Mouse (Mus musculus) intestine, postnatal 0 days (tissue): ENCODE data around the gene Gsto2. TPM values are rescaled to one million over a fixed set of nuclear protein-coding genes. Genes with fewer than 3 reads are reported as not detected.
A peak's percentile ranks its signal among the peaks of the same experiment; 100 is the strongest.

ENCODE experiments used
- ATAC-seq: fragments of 200-750 bp; cut with Nextera tagmentation; 2 replicates; pipeline ENCODE4 v1.8.0; 2017; ENCODE audit warnings: mild to moderate bottlenecking, moderate TSS enrichment, moderate library complexity
- H3K27ac ChIP-seq: fragments of 300-500 bp; sonication (generic); 2 replicates; pipeline ENCODE4 v1.5.1; 2014; ENCODE audit warnings: mild to moderate bottlenecking, low read depth, low read length, moderate library complexity
- H3K27me3 ChIP-seq: fragments of 300-500 bp; sonication (generic); replicated peaks from 2 replicates; pipeline ENCODE4 v1.6.1; 2014; ENCODE audit warnings: low read length, mixed read lengths; ENCODE audit not compliant: control insufficient read depth, insufficient read depth
- H3K36me3 ChIP-seq: fragments of 300-500 bp; sonication (generic); 2 replicates; pipeline ENCODE4 v1.6.1; 2014; ENCODE audit warnings: mild to moderate bottlenecking, moderate library complexity; ENCODE audit not compliant: control insufficient read depth, insufficient read depth
- H3K4me1 ChIP-seq: fragments of 300-500 bp; sonication (generic); replicated peaks from 2 replicates; pipeline ENCODE4 v1.6.1; 2014; ENCODE audit warnings: antibody characterized with exemption, low read length, mixed read lengths; ENCODE audit not compliant: control insufficient read depth, insufficient read depth
- H3K4me2 ChIP-seq: fragments of 300-500 bp; sonication (generic); replicated peaks from 2 replicates; pipeline ENCODE4 v1.6.1; 2014; ENCODE audit warnings: low read depth, mild to moderate bottlenecking, moderate library complexity
- H3K4me3 ChIP-seq: fragments of 300-500 bp; sonication (generic); 2 replicates; pipeline ENCODE4 v1.5.1; 2014; ENCODE audit warnings: low read depth, low read length
- H3K9ac ChIP-seq: fragments of 300-500 bp; sonication (generic); 2 replicates; pipeline ENCODE4 v1.6.1; 2014; ENCODE audit warnings: mild to moderate bottlenecking, low read depth, low read length
- H3K9me3 ChIP-seq: fragments of 300-500 bp; sonication (generic); 2 replicates; pipeline ENCODE4 v1.6.1; 2016; ENCODE audit warnings: mixed run types; ENCODE audit not compliant: control insufficient read depth
- CTCF ChIP-seq: sonication (generic); IDR thresholded peaks from 2 replicates; pipeline ENCODE4 v1.5.1; 2016; ENCODE audit warnings: low read depth, mild to moderate bottlenecking, control low read depth, antibody characterized with exemption, moderate library complexity
- WGBS: fragments of 180-500 bp; shearing (Covaris S2); extraction: QIAGEN DNeasy Blood & Tissue Kit; methylation state at CpG from one replicate; pipeline ENCODE4 v1.1.7; 2014; 5-methylcytosine and 5-hydroxymethylcytosine counted together
- polyA plus RNA-seq: library from polyadenylated mRNA; unstranded; fragments of >200 nt; fragmentation: Nextera tagmentation; extraction: Ambion mirVana; gene quantifications from 2 replicates; pipeline ENCODE4 v1.2.1, GENCODE M21; 2015

Gsto2 gene
- polyA plus RNA-seq, 1 experiment from 2014 or later: 0.95 TPM

DNA sequence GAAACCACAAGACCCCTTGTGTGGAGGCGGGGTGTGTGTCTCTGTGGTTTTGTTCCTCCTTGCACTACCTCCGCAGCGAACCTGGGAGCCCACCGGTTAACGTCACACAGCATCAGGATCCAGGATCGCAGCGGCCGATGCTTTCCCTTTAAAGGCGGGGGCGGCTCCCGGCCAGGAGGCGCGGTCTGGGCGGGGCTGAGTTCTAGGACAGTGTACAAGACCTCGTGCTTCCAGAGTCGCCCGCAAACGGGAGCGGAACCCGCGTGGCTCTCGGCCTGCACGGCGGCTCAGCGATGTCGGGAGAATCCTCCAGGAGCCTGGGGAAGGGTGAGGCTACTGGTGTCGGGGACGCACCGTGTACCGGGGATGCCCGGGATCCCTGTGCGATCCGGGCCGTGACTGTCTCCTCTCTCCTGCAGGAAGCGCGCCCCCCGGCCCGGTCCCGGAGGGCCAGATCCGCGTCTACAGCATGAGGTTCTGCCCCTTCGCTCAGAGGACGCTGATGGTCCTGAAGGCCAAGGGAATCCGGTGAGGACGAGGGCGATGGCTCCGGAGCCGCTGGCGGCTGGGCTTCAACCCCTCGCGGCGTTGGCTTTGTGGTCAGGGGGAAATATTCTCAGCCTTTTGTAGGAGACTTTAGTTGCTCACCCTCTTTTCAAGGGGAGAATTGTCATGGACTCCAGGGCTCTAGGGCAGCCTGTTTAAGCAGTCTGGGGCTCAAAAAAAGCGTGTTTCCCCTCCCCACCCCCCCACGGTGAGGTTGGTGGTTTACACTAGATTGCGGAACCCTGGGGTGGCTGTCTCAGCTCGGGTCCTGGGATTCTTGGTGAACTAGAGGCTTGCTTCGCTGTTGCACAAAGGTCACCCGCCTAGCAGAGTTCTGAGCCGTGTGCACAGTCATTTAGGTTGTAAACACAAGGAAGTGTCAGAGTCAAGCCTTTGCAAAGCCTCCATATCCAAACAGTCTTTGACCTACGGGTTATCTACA, 10.2 kb upstream of the Gsto2 start, which contains the start of gene Gsto1:
Gene Gsto1, plus strand, starts transcription at position 175 of the 988 bp plus-strand sequence.
- peak within 1 kb of the TSS; percentile 85 for H3K9ac ChIP-seq
- no peak for TF ChIP-seq CTCF
- peak within 1 kb of the TSS; percentile 66 for H3K4me3 ChIP-seq
- H3K4me2 ChIP-seq: peak within 1 kb of the TSS; percentile 94
- H3K36me3 ChIP-seq: peaks cover 25% of the 10 kb centered on the region
- H3K9me3 ChIP-seq: no peaks in the 10 kb centered on the region
- H3K27ac ChIP-seq: peak within 1 kb of the TSS; percentile 95
- 1% methylated on average over 60 of the region's 60 CpGs for WGBS
- no peaks in the 10 kb centered on the region for H3K27me3 ChIP-seq
- no peaks in the 10 kb centered on the region for H3K4me1 ChIP-seq
- peak; percentile 89 for ATAC-seq

- Histone ChIP-seq H3K4me3 (no peak overlapping the region), H3K36me3 (peaks cover 43% of the 10 kb centered on the region), H3K9ac (no peak overlapping the region), H3K4me1 (no peaks in the 10 kb centered on the region), H3K27ac (no peak overlapping the region), H3K4me2 (no peak overlapping the region), H3K27me3 (no peaks in the 10 kb centered on the region), H3K9me3 (no peaks in the 10 kb centered on the region)
- 75% methylated on average over 18 of the region's 18 CpGs for WGBS
- no peak for TF ChIP-seq CTCF
- ATAC-seq: no peak
Observed at GRCm38 (mm10) chr19:47857957-47858942, 7.1 kb upstream of the Gsto2 start.

- Histone ChIP-seq H3K4me2 (no peak overlapping the region), H3K9me3 (no peaks in the 10 kb centered on the region), H3K9ac (no peak overlapping the region), H3K27me3 (no peaks in the 10 kb centered on the region), H3K27ac (no peak overlapping the region), H3K4me1 (no peaks in the 10 kb centered on the region), H3K36me3 (peaks cover 52% of the 10 kb centered on the region), H3K4me3 (no peak overlapping the region)
- WGBS: 74% methylated on average over 8 of the region's 8 CpGs
- no peak for ATAC-seq
- no peak for TF ChIP-seq CTCF
Observed at GRCm38 (mm10) chr19:47859180-47859579, 6.2 kb upstream of the Gsto2 start.

- Histone ChIP-seq H3K9ac (no peak overlapping the region), H3K36me3 (peaks cover 52% of the 10 kb centered on the region), H3K4me3 (no peak overlapping the region), H3K9me3 (no peaks in the 10 kb centered on the region), H3K4me2 (no peak overlapping the region), H3K4me1 (no peaks in the 10 kb centered on the region), H3K27ac (no peak overlapping the region), H3K27me3 (no peaks in the 10 kb centered on the region)
- 85% methylated on average over 3 of the region's 3 CpGs for WGBS
- no peak for ATAC-seq
- no peak for TF ChIP-seq CTCF
Observed at GRCm38 (mm10) chr19:47862581-47862980, 2.8 kb upstream of the Gsto2 start.

DNA sequence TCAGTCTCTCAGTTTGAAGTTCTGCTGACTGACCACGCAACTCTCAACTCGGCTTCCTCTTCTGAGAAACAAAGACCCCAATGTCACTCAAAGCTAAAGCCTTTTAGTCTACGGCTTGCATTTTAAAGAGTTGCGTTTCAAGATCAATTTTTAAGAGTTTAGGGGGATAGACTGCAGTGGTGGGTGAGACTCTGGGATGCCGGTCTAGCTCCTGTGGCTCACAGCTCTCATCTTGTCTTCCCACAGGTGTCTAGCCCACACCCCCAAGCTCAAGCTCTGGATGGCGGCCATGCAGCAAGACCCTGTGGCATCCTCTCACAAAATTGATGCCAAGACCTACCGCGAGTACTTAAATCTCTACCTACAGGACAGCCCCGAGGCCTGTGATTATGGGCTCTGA, 1.3 kb upstream of the Gsto2 start:
- Histone ChIP-seq H3K27ac (no peak overlapping the region), H3K4me2 (no peak overlapping the region), H3K36me3 (peaks cover 37% of the 10 kb centered on the region), H3K9ac (no peak overlapping the region), H3K9me3 (no peaks in the 10 kb centered on the region), H3K4me3 (no peak overlapping the region), H3K27me3 (no peaks in the 10 kb centered on the region), H3K4me1 (no peaks in the 10 kb centered on the region)
- ATAC-seq: no peak
- 96% methylated on average over 9 of the region's 9 CpGs for WGBS
- no peak for TF ChIP-seq CTCF

GRCm38 (mm10) chr19:47864721-47865120, 613 bp upstream of the Gsto2 start:
- Histone ChIP-seq H3K27me3 (no peaks in the 10 kb centered on the region), H3K9me3 (no peaks in the 10 kb centered on the region), H3K4me2 (peak overlapping the region; percentile 93), H3K36me3 (peaks cover 31% of the 10 kb centered on the region), H3K27ac (no peak overlapping the region), H3K4me3 (0 out of 2 replicates have a peak overlapping the region, but pooled peaks have one; percentile 53), H3K9ac (no peak overlapping the region), H3K4me1 (no peaks in the 10 kb centered on the region)
- ATAC-seq: no peak
- WGBS: 85% methylated on average over 7 of the region's 7 CpGs
- no peak for TF ChIP-seq CTCF
